Mouse (Mus musculus) E14TG2a.4 (cell line): ENCODE measurements around the gene Apobec1.
"Not testable (repeated sequence)": the region's sequence is repeated elsewhere in the genome, so short reads cannot be mapped to it uniquely, and the experiment has no call there.

Experiments used
- H3K27me3 ChIP-seq: 2 replicates; pipeline ENCODE4 v1.6.1; 2014; ENCODE audit warnings: low read length, control low read depth; ENCODE audit not compliant: insufficient read depth
- H3K36me3 ChIP-seq: 2 replicates; pipeline ENCODE4 v1.6.1; 2014; ENCODE audit warnings: low read length, control low read depth; ENCODE audit not compliant: insufficient read depth
- H3K4me1 ChIP-seq: replicated peaks from 2 replicates; pipeline ENCODE4 v1.6.1; 2014; ENCODE audit warnings: low read depth, low read length, control low read depth
- H3K4me3 ChIP-seq: replicated peaks from 2 replicates; pipeline ENCODE4 v1.5.1; 2014; ENCODE audit warnings: mild to moderate bottlenecking, low read length
- H3K9me3 ChIP-seq: 2 replicates; pipeline ENCODE4 v1.6.1; 2014; ENCODE audit warnings: low read length, control low read depth
- CTCF ChIP-seq: conservative IDR thresholded peaks from 2 replicates; pipeline ENCODE4 v1.5.1; 2014; ENCODE audit warnings: low read length
- NANOG ChIP-seq: IDR thresholded peaks from 2 replicates; pipeline ENCODE4 v1.6.1; 2014; ENCODE audit warnings: borderline replicate concordance, low read length, mixed read lengths
- POU5F1 ChIP-seq: IDR thresholded peaks from 2 replicates; pipeline ENCODE4 v1.6.1; 2014; ENCODE audit warnings: low read length, borderline replicate concordance

Apobec1 gene

GRCm38 (mm10) chr6:122602242-122602991 is at the start of gene Apobec1:
TSS of gene Apobec1 (minus strand) at chr6:122602444.
- TF ChIP-seq CTCF (no peak), POU5F1 (no peak), NANOG (no peak)
- Histone ChIP-seq H3K4me3 (peak within 1 kb of the TSS; percentile 59), H3K36me3 (peaks cover 43% of the 10 kb centered on the region), H3K4me1 (peaks cover 49% of the 10 kb centered on the region), H3K27me3 (no peaks in the 10 kb centered on the region), H3K9me3 (no peaks in the 10 kb centered on the region)

- Histone ChIP-seq H3K36me3 (no peaks in the 10 kb centered on the region), H3K9me3 (peaks cover 6% of the 10 kb centered on the region; the same call in 1 of the 2 replicates), H3K4me3 (no peak overlapping the region), H3K27me3 (no peaks in the 10 kb centered on the region), H3K4me1 (peaks cover 35% of the 10 kb centered on the region)
- TF ChIP-seq NANOG (no peak), CTCF (no peak), POU5F1 (no peak)
These were observed 48.2 kb upstream of the Apobec1 start for GRCm38 (mm10) chr6:122650398-122650980.

- H3K36me3 ChIP-seq: no peaks in the 10 kb centered on the region
- no peak overlapping the region for H3K4me3 ChIP-seq
- H3K4me1 ChIP-seq: peaks cover 30% of the 10 kb centered on the region
- no peaks in the 10 kb centered on the region for H3K27me3 ChIP-seq
- H3K9me3 ChIP-seq: peaks cover 6% of the 10 kb centered on the region; the same call in 1 of the 2 replicates
- TF ChIP-seq CTCF (peak; percentile 30), POU5F1 (no peak), NANOG (no peak)
These were observed 47.7 kb upstream of the Apobec1 start for GRCm38 (mm10) chr6:122649903-122650302.

- H3K4me1 ChIP-seq, H3K36me3 ChIP-seq, H3K27me3 ChIP-seq, H3K4me3 ChIP-seq: not testable (repeated sequence)
- peaks cover 17% of the 10 kb centered on the region for H3K9me3 ChIP-seq
These were observed 42.0 kb upstream of the Apobec1 start for GRCm38 (mm10) chr6:122644196-122644595.

GRCm38 (mm10) chr6:122637566-122637965 is 35.3 kb upstream of the Apobec1 start:
- H3K4me3 ChIP-seq, H3K27me3 ChIP-seq, H3K36me3 ChIP-seq: not testable (repeated sequence)
- H3K4me1 ChIP-seq: peaks cover 23% of the 10 kb centered on the region
- peaks cover 11% of the 10 kb centered on the region for H3K9me3 ChIP-seq

GRCm38 (mm10) chr6:122636666-122637065 is 34.4 kb upstream of the Apobec1 start:
- Histone ChIP-seq H3K27me3 (no peaks in the 10 kb centered on the region), H3K9me3 (peaks cover 11% of the 10 kb centered on the region), H3K4me1 (peaks cover 27% of the 10 kb centered on the region), H3K4me3 (no peak overlapping the region), H3K36me3 (no peaks in the 10 kb centered on the region)
- no peak for TF ChIP-seq NANOG
- no peak for TF ChIP-seq CTCF
- TF ChIP-seq POU5F1: no peak

- Histone ChIP-seq H3K27me3 (no peaks in the 10 kb centered on the region), H3K36me3 (no peaks in the 10 kb centered on the region)
These were observed 33.1 kb upstream of the Apobec1 start for GRCm38 (mm10) chr6:122635315-122635714.

GRCm38 (mm10) chr6:122633411-122633810 is 31.2 kb upstream of the Apobec1 start:
- Histone ChIP-seq H3K9me3 (no peaks in the 10 kb centered on the region), H3K4me1 (peaks cover 32% of the 10 kb centered on the region), H3K27me3 (peaks cover 5% of the 10 kb centered on the region; the same call in 1 of the 2 replicates), H3K4me3 (peak overlapping the region; percentile 61), H3K36me3 (no peaks in the 10 kb centered on the region)
- peak; percentile 62 for TF ChIP-seq CTCF
- TF ChIP-seq POU5F1: no peak
- no peak for TF ChIP-seq NANOG

More at GRCm38 (mm10) chr6:122635315-122635714, 33.1 kb upstream of the Apobec1 start:
- Histone ChIP-seq H3K4me1 (peaks cover 27% of the 10 kb centered on the region), H3K9me3 (peaks cover 2% of the 10 kb centered on the region; the same call in 1 of the 2 replicates), H3K4me3 (no peak overlapping the region)
- TF ChIP-seq NANOG (no peak), POU5F1 (no peak), CTCF (no peak)

- peaks cover 6% of the 10 kb centered on the region for H3K27me3 ChIP-seq
- peak overlapping the region; percentile 60 for H3K4me3 ChIP-seq
- no peak for TF ChIP-seq NANOG
- TF ChIP-seq CTCF: no peak
- no peak for TF ChIP-seq POU5F1
- no peaks in the 10 kb centered on the region for H3K36me3 ChIP-seq
- H3K4me1 ChIP-seq: peaks cover 45% of the 10 kb centered on the region
- peaks cover 31% of the 10 kb centered on the region for H3K9me3 ChIP-seq
These were observed 25.3 kb upstream of the Apobec1 start for GRCm38 (mm10) chr6:122627469-122628108.
